Mouse (Mus musculus) gastrocnemius, postnatal 14 days (tissue): ENCODE results near the gene Btbd16. TPM values are rescaled to one million over a fixed set of nuclear protein-coding genes. Genes with fewer than 3 reads are reported as not detected.

ENCODE experiments used
- DNase-seq: peaks from one replicate; pipeline ENCODE4 v3.0.0; 2021; ENCODE audit warnings: mixed read lengths
- intact Hi-C: fragments of 180-260 bp; cut with DNase I; formaldehyde crosslinking; loops from one replicate; pipeline ENCODE4 v1.15.1; 2025; ENCODE audit warnings: low total_unique reads
- total RNA-seq, 2 experiments: library from RNA; stranded (reverse); gene quantifications; 2 replicates each; pipeline ENCODE4 v1.2.3; 2021

Btbd16 gene
- total RNA-seq, 2 experiments from 2014 or later: 0.14 TPM; not detected in 1

DNA sequence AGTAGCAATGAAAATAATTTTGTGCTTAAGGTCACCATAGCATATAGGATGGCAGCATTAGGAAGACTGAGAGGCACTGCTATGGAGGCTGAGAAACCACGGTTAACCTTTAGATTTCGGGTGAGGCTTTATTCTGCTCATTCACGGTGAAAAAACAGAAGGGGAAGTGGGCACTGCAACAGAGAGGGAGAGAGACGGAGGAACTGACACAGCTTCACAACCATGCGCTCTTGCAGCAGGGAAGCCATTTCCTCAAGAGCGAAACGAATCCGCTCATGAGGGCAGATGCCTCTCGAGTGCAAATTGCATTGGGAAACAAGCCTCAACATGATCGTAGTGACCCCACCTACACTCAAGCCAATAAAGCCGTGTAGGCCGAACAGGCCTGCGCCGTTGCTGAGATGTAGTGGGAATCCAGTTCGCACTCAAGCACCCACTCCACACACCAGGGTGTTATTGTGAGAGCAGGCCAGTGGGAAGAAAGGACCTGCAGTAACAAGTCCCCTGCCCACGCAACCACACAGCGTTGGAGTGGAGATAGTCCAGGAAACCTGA, 73.4 kb downstream of the Btbd16 start:
- no peak for DNase-seq
- intact Hi-C loops: no loop called here

DNA sequence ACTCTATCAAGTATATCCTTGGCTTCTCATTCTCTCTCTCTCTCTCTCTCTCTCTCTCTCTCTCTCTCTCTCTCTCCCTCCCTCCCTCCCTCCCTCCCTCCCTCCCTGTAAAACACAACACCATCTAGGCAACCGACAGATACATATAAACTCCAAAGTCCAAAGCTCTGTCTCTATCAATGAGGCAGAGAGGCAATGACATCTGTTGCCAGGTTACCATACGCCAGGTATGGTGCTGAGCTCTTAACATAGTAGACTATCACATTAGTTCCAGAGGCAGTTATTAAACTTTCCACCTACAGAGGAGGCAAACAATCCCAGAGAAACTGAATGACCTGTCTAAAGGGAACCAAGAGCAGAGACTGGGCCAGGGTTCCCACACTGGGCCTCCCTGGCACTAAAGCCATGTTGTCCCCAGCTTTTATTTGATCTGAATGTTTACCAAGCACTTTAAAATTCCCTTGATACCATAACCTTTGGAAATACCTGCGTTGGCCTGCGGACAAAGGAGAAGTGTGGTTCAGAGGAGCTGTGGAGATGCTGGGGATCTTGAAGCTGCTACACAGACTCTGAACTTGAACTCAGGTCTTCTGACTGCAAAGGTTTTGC, 80.9 kb downstream of the Btbd16 start:
- DNase-seq: no peak
- intact Hi-C loops: no loop called here

DNA sequence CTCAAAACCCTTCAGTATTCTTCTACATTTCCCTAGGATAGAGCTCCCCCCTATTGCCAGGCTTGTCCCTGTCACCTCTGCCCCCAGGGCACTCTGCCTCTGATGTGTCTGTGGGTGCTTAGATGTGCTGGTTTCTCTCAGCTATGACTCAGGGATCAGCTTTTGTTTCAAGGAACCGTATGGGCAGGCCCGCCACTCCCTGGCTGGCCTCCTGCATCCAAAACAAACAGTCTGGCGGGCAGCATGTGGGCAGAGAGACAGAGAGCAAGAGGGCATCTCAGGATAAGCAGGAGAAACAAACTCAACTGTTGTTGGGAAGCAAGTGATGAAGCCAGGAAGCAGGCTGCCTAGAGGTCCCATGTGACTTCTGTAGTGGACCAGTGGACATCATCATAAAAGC, 81.8 kb downstream of the Btbd16 start:
- intact Hi-C loops: no loop called here
- no peak for DNase-seq

DNA sequence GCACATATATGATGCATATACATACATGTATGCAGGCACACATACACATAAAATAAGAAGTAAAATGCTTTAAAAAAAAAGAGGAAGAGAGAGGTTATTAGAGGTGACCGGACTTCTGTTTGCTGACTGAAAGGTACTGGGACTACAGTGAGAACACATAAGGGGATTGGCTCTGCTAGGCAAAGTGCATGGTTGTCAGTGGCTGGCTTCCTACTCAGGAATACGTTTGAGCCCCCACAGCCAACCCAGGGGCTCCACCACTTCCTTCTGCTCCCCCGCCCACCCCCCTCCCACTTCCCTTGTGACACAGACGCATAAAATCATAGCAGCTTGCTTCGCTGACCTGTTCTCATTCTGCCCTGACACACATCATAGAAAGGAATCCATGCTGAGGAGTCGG, 84.1 kb downstream of the Btbd16 start:
- intact Hi-C loops: no loop called here
- DNase-seq: no peak

DNA sequence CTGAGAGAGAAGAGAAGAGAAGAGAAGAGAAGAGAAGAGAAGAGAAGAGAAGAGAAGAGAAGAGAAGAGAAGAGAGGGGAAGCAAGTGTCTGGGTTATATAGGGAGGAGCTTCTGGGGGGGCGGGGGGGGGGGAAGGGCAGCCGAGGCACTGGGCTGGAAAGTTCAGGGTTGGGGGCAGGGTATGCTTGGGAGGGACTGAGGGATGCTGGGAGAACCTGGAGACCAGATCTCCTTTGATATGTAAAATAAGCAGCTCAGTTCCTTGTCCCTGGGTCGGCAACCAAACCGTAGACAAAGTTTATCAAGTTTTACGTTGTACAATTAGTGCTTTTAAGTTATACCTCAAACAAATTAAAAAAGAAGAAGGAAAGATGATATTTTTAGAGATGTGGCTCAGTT, 86.1 kb downstream of the Btbd16 start:
- no peak for DNase-seq
- intact Hi-C loops: no loop called here

DNA sequence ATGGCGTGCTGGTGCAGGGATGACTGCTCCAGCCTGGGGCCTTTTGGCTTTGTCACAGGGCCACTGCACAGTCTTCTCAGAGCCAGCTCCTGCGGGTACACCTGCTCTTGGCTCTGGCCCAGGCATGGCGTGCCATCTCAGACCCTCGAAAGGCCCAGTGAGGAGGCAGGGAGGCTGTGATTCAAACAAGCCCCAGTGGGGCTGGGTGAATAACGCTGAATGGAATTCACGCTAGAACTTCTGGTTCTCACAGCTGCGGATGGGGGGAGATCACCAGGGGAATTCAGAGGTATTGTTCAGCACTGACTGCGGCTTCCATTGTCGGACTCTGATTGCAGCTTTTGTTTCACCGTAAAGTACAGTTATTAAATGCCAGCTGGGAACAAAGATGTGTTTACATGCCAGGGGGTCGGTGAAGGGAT, 86.9 kb downstream of the Btbd16 start:
- DNase-seq: peak; percentile 18
- intact Hi-C loops: no loop called here

DNA sequence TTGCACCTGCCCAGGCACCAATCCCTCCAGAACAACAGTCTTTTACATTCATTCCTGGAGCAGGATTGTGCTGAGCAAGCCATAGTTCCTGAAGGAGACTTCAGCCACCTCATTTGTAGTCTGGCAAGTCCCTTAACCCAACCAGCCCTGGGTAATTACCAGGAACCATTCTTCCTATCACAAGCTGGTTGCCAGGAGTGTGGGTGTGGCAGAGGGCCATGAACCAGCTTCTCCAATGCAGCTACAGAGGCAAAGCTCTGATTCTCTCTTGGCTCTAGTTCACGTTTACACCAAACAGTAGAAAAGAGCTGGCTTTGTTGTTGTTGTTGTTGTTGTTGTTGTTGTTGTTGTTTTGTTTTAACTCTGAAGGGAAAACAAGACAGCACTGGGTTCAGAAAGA, 88.6 kb downstream of the Btbd16 start:
- no peak for DNase-seq
- intact Hi-C loops: no loop called here

DNA sequence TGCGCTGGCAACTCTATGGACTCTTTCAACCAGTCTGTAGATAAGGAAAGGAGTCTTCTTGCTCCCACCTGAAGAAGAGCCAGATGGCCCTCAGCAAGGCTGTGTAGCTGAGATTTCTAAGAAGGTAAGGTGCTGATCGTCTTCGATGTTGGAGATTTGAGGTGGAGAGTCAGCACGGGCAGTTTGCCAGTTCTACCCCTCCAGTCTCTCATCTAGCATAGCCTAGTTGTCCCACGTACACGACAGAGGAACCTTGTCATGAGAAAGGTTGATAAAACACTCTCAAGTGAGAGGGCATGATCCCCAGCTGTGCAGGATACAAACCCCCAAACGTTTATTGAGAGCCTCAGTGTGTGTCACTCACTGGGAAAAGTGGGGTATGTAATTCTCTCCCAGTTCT, 90.8 kb downstream of the Btbd16 start:
- DNase-seq: no peak
- intact Hi-C loops: no loop called here

DNA sequence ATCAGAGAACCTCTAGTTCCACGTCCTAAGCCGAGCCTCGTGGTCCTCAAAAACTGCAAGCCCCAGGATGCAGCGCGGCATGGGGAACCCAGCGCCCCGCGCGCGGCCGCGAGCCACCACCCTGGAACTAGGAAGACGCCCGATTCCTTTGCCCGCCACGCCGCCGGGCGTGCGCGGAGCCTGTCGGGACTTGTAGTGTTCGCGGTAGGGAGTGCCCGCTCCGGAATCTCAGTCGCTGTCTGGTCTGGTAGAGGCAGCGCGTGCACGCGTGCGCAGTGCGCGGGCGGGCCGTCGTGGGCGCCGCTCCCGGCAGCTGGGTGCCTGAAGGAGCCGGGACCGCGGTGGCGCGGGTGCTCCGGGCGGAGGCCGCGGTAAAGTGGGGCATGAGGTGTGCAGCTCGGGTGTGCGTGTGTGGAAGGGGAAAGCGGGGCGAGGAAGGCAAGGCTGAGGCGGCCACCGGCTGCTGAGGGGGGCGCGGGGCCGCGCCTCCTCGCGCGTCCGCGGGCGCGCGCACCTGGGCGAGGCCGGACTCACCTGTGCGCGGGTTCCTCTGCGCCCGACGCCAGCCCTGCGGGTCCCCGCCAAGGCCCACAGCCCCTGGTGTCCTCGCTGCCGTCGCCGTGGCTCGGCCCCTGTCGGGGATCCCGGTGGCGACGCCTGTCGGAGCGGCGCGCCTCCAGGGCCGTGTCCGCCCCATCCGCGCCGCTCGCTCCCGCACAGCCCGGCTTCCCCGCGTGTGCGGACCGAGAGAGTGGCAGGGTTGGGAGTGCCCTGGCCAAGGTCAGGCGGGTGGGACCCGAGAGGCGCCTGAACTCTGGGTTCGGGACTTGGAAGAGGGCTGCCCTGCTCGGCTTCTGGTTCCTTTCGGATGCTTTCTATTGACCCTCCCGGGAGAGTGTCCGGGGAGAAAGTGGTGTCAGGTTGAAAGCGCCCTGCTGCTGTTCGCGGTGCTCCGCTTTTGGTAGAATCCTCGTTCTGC, 92.0 kb downstream of the Btbd16 start, which contains the start of gene Plekha1:
TSS of gene Plekha1 (plus strand) at position 144 of the 979 bp plus-strand sequence.
- intact Hi-C loops: no loop called here

DNA sequence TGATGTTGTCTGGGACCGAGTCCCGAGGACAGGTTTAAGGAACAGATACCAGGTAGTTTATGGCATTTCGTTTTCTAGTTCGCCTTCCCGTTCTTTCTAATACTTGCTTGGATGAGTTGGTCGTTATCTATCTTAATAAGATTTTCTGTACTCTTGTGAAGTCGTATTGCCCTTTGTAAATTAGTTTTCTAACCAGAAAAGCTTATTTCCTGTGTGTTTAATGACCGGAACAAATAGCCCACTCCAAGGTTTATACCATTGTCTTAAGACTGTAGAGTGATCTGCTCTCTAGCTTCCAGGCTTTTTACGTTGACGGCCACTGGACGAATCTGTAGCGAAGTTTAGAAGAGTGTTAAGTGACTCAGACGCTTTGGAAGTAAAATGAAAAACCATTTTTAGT, 92.8 kb downstream of the Btbd16 start:
- no peak for DNase-seq

More for the DNA sequence above, 92.0 kb downstream of the Btbd16 start, which contains the start of gene Plekha1:
- peak; percentile 96 for DNase-seq

DNA sequence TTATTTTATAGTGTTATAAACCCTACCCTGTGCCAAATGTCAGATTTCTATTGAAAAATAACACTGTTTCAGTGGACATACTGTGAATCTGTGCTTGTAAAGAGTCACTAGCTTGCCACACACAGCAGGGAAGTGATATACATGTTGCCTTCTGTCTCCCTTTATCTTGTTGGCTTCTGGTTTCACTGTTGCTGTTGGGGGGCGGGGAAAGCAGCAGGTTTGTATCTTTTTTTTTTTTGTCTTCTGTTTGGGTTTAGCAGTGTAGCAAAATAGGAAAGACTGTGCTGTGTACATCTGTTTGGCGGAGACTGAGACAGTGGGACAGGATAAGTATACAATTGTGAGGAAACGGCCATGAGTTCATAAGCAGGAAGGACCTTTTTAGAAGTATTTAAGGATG, 93.4 kb downstream of the Btbd16 start:
- no peak for DNase-seq
- intact Hi-C loops: no loop called here

More for the DNA sequence above, 92.8 kb downstream of the Btbd16 start:
- intact Hi-C loops: no loop called here

Other genes starting within 250 kb of the Btbd16 start
- 10 to 100 TPM; 30.3 to 30.6 TPM for gene Nsmce4a, start 201.0 kb upstream of the Btbd16 start, total RNA-seq
- gene Tacc2, start 196.6 kb upstream of the Btbd16 start, total RNA-seq: 100 to 1,000 TPM; 227 to 381 TPM
- 10 to 100 TPM; 23.8 to 29.4 TPM for gene Plekha1, start 91.7 kb downstream of the Btbd16 start, total RNA-seq
- gene Htra1, start 162.0 kb downstream of the Btbd16 start, total RNA-seq: 10 to 100 TPM; 65.3 to 77.2 TPM